Mouse (Mus musculus): ENCODE measurements at regions not wholly inside any gene's neighbourhood (a gene's known extent, or its start where the extent isn't known, plus 50 kb on each side); places are given as distances from the start of the nearest gene placed in this dataset.

- Histone ChIP-seq H3K9ac (no peak overlapping the region), H3K4me1 (ENCODE audit: insufficient read depth) (no peaks in the 10 kb centered on the region), H3K4me2 (ENCODE audit: low read depth) (no peak overlapping the region), H3K4me3 (ENCODE audit: low read depth, low read length) (no peak overlapping the region), H3K36me3 (ENCODE audit: insufficient read depth) (no peaks in the 10 kb centered on the region), H3K27ac (ENCODE audit: low read depth, low read length) (no peak overlapping the region), H3K27me3 (ENCODE audit: insufficient read depth, low read length) (no peaks in the 10 kb centered on the region), H3K9me3 (ENCODE audit: low read length) (no peaks in the 10 kb centered on the region)
- peak; percentile 0 for DNase-seq
- TF ChIP-seq CTCF (IDR thresholded peaks at IDR 0.05; ENCODE audit: low read depth) = no peak
- 69% methylated on average over 2 of the region's 2 CpGs for WGBS
- ATAC-seq = peak; percentile 62; the same call in 1 of the 2 replicates
Observed at GRCm38 (mm10) chr1:45723369-45723768, 71.6 kb upstream of the Wdr75 start.

GRCm38 (mm10) chr1:45732958-45733357 lies 62.0 kb upstream of the Wdr75 start:
- Histone ChIP-seq H3K4me3 (ENCODE audit: low read depth, low read length) (no peak overlapping the region), H3K4me2 (ENCODE audit: low read depth) (no peak overlapping the region), H3K4me1 (ENCODE audit: insufficient read depth) (no peaks in the 10 kb centered on the region), H3K27me3 (ENCODE audit: insufficient read depth, low read length) (no peaks in the 10 kb centered on the region), H3K27ac (ENCODE audit: low read depth, low read length) (no peak overlapping the region), H3K9ac (no peak overlapping the region), H3K36me3 (ENCODE audit: insufficient read depth) (no peaks in the 10 kb centered on the region), H3K9me3 (ENCODE audit: low read length) (peaks cover 9% of the 10 kb centered on the region; the same call in 1 of the 2 replicates)
- ATAC-seq = no peak
- WGBS = 92% methylated on average over 3 of the region's 3 CpGs
- no peak for DNase-seq
- TF ChIP-seq CTCF (IDR thresholded peaks at IDR 0.05; ENCODE audit: low read depth) = no peak

- TF ChIP-seq CTCF (IDR thresholded peaks at IDR 0.05; ENCODE audit: low read depth) = no peak
- DNase-seq (no peak), ATAC-seq (no peak)
- 87% methylated on average over 1 of the region's 1 CpGs for WGBS
- Histone ChIP-seq H3K36me3 (ENCODE audit: insufficient read depth) (no peaks in the 10 kb centered on the region), H3K4me2 (ENCODE audit: low read depth) (no peak overlapping the region), H3K9me3 (ENCODE audit: low read length) (0 out of 2 replicates have a peak, but pooled peaks cover 3% of the 10 kb centered on the region), H3K27ac (ENCODE audit: low read depth, low read length) (no peak overlapping the region), H3K4me1 (ENCODE audit: insufficient read depth) (no peaks in the 10 kb centered on the region), H3K9ac (no peak overlapping the region), H3K27me3 (ENCODE audit: insufficient read depth, low read length) (no peaks in the 10 kb centered on the region), H3K4me3 (ENCODE audit: low read depth, low read length) (no peak overlapping the region)
Observed at GRCm38 (mm10) chr1:45745136-45745535, 49.8 kb upstream of the Wdr75 start.
